Mouse (Mus musculus): ENCODE measurements around the gene Gramd1b. TPM values are rescaled to one million over a fixed set of nuclear protein-coding genes. Genes with fewer than 3 reads are reported as not detected.

Gramd1b gene
- total RNA-seq, 1 experiment from 2014 or later: 1,142 TPM

DNA sequence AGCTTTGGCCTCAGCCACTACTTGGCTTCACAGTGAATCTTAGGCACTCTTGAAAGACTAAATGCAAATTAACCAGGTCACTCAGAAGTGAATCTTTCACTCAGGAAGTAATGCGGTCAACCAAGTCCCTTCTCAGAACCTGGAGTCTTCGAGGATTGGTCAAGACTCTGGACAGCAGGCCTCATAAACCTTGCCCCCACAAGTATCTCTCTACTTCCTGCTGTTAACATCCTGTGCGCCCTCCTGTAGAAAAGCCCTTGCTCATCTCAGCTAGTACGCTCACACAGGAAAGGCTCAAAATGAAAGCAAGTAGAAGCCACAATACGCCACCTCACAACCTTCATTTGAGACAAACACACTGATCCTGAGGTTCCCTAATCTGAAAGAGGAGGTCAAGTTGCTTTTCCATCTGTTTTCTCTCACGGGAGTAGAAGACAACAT is 107.7 kb downstream of the Gramd1b start:
- DNase-seq: no peak

DNA sequence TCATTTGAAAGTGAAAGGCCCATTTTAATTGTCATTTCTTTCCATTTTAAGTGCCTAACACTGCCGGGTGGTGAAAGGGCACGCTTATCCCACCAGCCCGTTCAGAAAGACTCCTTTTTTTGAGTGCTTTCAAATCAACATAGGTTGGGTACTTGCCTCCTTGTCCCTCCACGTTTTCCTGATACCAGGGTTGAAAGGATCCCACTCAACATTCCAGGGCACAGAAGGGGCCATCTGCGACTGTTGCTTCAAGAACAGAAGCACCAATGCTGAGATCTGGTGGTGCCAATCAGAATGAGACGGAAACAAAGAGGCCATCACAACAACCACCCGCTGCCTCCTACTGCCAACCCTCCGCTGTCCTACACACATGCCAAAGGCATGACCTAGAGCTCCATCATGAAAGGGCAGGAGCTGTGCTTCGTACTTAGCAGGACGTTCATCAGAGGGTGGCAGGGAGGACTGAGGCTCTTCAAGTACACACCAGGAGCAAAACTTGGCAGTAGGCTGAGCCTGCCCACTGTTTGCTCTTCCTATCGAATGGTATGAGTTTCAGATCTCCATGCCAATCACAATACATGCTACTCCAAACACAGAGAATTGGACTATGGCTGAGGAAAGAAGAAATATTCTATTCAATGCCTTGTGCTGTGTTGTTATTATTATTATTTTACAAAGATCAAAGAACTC is 108.7 kb downstream of the Gramd1b start:
- DNase-seq: no peak

DNA sequence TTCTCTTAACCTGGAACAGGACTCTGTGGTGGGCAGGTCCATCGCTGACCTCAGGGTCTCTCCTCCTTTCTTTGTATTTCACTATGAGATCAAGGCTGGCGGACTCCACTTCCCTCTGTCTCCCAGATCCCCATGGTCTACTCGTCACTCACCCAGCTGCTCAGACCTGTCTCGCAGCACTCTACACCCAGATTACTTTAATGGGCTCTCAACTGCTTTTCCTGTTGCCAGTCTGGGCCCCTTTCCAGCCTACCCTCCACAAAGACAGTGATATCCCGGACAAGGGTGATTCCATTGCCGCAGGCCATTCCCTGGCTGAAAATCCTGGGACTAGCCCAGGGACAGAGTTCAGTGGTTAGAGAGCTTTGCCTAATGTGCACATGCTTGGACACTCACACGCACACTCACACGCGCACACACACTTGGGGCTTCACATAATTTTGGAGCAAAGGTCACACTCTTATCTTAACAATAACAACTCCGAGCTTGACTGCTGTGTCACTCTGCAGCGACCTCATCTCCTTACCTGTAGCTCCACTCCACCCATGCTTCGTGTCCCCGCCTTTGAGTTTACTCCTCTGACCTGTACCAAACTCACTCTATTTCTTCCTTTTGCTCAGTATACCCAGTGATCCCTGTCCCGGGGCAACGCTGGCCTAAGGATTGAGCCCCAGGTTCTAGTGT is 110.4 kb downstream of the Gramd1b start:
- DNase-seq: no peak

DNA sequence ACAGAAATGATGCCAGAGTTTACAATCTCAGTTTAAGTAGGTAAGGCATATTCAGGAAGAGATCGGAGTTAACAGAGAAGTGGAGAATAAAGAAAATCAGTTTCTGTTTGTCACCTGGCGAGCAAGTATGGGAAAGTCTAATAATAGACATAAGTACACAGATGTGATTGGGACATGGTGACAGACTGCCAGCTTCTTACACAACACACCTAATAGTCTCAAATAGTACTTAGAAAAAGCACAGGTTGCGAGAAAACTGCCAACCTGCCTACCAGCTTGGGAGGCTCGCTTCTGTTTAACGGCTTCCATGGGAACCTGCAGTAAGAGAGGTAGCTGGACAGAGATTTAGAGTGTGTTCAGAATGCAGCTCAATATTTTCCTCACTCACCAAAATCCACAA is 112.4 kb downstream of the Gramd1b start:
- DNase-seq: no peak

DNA sequence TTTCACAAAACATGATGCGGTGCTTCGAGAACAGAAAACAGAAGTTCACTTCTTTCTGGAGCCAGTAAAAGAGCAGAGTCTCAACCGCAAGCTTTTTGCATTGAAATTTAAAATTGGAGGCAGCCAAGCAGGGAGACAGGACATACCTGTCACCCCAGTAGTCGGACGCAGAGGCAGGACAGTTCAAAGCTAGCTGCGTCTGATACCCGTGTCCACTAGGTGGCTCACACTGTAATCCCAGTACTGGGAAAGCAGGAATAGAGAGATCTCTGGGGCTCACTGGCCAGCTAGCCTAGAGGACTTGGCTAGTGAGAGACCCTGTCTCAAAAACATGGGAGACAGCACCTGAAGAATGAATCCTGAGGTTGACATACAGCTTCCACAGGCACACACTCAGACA is 115.0 kb downstream of the Gramd1b start:
- no peak for DNase-seq

DNA sequence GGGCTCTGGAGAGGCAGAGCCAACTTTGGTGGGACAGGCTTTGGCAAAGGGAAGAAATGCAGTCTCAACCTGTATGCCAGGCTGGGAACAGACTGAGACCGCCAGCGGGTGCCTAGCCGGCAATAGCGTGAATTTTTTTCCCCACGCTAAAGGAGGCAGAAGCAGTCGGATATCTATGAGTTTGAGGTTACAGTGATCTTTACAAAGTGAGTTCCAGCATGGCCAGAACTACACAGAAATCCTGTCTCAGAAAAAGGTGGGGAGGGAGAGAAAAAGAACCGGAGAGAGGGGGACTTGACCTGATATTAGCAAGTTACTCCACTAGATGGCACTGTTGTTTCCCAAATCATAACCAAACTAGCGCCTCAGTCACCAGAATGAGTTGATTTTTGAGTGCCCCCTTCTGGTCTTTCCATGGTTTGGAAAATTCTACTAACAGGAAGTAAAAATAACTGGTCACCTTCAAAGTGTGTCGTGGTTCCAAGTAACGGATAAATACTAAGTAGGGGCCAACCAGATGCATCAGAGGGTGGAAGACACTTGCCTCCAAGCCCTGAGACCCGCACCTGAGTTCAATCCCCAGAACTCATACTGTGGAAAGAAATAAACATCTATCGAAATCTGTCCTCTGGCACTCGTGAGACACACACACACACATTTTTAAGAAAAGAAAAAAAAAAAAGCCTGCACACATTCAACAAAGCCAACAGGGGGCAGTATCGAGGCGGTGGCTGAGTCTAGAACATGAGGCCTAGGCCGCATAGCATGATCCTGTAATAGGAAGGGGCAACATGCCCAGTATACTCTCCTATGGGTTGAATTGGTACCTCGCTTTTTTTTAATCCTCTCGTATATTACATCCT is 116.0 kb downstream of the Gramd1b start:
- no peak for DNase-seq

DNA sequence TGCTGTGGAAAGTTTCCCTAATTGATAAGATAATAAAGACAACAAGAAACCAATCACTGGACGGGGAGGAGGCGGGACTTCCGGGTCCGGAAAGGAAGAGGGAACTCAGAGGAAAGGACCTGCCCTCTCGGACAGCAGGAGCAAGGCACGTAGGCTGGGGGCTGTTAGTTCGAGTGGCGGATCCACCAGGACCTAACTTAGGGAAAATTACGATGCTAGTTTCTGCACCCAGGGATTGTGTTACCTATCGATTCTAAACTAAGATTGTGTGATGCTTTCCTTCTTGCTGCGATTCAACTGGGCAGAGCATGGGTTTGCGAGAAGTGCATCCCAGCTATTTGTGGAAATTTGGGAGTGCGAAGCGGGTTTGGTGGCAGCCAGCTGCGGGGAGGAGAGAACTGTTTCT is 116.7 kb downstream of the Gramd1b start:
- DNase-seq: peak; percentile 72

DNA sequence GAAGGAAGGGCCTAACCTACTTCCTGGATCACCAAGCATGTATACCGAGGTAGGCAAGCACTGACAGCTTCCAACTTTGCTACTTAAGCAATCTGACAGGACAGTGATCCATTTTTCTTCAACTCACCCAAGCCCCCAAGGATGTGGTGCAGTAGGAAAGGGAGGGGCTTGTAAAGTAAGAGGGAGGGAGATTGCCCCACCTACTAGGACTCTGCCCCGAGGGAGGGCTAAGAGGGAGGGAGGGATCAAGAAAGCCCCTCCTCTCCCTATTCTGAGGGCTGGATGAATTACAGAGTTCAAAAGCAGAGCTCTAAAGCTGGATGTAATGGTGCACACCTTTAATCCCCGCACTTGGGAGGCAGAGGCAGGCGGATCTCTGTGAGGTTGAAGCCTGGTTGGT is 117.6 kb downstream of the Gramd1b start:
- DNase-seq: no peak

DNA sequence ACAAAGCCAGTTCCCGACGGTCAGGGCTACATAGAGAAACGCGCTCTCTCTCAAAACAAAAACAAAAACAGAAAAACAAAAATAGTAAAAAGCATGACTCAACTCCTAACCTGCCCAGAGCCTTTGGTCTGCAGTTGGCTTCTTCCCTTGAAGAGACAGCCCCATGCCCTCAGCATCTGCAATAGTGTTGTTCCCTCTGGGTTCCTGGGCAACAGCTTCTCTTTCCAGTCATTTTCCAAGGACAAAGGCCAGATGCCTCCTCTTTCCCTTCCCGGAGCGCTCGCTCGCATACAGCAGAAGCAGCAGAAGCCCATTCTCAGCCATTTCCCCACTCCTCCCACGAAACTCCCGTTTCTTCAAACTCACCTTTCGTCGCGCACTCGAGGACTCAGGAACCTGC is 118.3 kb downstream of the Gramd1b start:
- DNase-seq: no peak

DNA sequence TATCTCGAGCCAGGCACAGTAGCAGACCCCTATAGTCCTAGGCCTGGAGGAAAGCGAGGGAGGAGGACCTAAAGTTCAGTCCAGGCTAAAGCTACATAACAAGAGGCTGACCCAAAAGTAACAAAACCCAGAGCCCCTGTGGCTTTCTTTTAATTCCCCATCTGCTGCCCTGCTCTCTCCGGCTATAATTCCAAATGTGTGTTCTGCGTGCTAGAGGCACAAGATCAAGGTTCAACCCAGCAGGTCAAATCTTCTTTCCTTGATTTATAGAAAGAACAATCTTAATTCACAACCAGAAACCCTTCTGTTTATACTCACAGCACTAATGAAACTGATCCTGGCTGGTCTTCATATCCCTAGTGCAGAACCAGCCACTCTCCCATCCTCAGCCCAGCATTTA is 118.9 kb downstream of the Gramd1b start:
- DNase-seq: no peak

DNA sequence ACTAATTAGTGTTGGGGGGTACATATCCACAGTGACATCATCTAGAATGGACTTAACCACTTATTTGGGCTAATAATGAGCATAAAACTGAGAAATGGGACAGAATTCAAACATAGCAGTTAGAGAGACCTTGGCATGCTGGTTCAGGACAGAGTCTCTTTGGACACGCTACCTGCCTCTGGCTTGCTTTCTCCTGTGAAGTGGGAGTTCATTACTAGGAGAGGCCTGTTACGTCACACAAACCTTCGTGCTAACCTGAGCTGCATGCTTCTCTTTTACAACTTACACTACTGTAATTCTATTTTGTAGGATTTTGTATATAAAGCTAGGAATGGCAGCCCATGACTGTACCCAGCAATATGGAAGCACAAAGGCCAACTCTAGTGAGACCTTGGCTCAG is 120.3 kb downstream of the Gramd1b start:
- DNase-seq: no peak

DNA sequence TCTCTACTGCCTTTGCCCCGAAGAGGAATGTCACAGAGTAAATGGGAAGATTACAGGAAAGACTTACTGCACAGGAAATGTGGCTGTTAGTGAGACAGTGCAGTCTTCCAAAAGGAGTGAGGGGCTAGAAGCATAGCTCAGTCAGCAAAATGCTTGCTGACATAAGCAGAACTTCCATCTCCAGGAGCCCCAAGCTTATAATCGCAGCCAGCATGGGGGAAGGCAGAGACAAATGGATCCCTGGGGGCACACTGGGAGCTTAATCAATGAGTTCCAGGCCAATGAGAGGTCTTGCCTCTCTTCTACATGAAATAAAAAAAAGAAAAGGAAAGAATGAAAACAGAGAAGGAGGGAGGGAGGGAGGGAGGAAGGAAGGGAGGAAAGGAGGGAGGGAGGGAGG is 122.1 kb downstream of the Gramd1b start:
- no peak for DNase-seq

DNA sequence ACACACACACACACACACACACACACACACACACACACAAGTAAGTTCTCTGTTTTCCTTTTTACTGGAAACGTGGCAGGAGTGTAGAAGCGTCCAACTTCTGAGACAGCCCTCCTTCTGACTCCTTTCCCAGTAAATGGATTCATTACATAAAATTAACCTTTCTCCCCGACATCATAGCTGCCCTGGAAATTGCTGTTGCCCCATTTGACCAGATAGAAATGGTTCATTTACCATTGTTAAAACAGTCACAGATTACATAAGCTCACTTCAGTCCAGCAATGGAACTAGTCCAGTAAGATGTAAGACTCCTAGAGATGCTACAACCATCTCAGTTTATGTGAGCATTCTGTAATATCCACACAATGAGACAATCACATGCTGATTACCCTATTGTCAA is 122.8 kb downstream of the Gramd1b start:
- no peak for DNase-seq

DNA sequence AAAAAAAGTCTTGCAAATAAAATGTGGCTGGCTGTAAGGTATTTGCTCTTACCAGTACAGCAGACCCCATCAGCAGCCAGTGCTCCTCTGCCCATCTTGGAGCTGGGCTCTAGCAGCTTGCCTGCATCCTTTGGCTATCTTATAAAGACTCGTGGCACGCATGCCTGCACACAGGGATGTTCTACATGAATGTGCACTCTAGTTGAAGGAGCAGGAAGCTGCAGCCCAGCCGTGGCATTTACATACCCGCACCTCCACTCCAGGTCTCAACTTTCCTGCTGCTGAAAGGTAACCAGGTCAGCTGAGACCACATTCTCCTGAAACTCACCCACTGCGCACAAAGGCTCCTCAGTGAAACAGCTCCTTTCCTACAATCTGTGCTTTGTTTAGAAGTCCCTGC is 123.3 kb downstream of the Gramd1b start:
- no peak for DNase-seq

DNA sequence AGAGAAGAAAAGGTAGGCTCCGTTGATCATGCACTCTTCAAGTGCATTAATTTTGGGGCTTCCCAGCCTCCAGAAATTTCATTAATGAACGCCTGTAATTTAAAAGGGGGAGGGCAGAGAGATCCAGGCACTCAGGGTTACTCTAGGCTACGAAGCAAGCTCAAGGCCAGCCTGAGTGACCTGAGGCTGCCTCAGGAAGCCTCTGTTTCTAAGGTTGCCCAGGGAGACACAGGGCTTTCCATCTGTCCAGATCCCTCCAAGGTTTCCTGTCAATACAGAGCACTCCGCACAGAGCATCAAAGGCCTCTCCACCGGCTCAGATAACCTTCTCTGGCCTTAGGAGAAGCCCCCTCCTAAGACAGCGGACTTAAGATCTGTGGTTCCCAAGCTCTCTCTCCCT is 125.4 kb downstream of the Gramd1b start:
- no peak for DNase-seq

DNA sequence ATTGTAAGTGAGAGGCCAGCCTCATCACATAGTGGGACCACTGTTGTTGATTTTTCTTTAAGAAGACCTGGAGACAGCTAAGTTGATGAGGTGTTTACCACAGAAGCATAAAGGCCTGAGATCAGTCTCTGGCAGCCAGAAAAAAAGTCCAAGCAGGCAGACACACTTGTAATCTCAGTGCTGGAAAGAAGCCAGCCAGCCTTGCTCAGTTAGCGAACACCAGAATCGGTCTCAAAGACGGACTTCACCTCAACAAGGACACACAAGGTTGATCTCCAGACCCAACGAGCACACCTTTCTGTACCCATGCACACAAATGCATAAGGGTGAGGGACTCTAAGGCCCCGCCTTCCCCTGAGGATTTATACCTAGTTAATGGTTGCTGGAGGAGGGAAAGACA is 125.9 kb downstream of the Gramd1b start:
- DNase-seq: peak; percentile 36

DNA sequence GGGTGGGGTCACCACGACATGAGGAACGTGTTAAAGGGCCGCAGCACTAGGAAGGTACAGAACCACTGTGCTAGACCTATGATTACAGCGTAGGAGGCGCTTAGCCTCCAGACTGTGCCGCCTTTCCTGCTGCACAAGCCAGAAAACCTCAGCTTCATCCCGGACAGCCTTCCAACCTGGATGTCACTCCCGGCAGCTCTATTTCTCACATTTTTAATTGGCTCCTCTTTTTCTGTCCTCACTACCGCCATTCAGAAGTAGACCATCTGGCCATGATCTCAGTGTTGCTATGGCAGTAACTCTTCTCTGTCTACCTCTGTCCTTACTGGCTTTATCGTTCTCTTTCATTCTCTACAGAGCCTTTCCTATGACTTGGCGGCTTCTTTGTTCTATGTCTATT is 126.5 kb downstream of the Gramd1b start:
- no peak for DNase-seq

DNA sequence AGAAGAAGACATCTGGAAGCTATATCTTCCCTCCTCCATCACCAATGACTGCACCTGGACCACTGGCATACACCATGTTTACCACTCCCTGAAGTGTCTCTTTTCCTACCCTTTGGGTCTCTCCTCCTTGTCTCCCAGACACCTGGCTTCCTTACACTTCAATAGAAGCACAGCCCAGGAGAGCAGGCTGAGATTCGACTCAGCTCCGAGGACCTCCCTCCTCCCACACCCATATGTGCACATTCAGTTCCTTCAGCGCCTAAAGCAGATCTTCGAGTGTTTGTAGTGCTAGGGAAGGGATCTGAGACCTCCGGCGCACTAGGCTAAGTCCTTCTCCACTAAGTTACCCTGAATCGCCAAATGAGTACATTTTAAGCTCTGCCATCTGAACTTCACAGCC is 127.4 kb downstream of the Gramd1b start:
- DNase-seq: no peak

DNA sequence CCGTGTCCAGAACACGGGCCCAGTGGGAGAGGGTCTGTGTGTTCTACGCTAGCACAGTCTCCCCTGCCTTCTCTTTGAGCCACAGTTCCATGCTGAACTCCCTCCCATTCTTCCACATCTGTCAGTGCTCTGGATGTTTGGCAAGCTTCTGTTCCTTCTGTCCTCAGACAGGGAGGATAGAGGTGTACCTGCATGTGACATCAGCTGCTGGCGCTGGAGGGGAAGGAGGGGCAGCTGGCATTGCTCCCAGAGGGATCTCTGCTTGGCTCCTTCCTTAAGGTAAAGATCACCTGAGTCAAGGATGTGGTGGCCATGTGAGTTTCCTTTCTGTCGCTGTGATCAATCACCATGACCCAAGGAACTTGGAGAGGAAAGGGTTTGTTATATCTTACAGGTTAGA is 129.4 kb downstream of the Gramd1b start:
- no peak for DNase-seq

DNA sequence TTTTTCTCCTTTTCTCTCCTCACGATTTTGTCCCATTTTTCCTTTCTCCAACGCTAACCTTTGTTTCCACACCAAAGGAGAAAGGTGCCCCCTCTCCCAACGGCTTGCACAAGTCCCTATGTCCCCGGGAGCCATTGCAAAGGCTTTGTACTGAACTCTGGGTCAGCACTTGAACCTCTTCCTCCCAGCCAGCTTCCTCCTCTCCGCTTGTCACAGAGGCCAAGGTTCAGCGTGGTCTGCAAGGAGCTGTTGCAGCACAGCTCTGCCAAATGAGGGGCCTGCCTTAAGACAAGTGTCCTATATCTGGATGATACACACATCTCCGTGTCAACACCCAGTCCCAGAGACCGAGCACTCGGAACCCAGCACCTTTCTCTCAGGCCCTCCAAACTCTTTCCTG is 130.3 kb downstream of the Gramd1b start:
- no peak for DNase-seq

DNA sequence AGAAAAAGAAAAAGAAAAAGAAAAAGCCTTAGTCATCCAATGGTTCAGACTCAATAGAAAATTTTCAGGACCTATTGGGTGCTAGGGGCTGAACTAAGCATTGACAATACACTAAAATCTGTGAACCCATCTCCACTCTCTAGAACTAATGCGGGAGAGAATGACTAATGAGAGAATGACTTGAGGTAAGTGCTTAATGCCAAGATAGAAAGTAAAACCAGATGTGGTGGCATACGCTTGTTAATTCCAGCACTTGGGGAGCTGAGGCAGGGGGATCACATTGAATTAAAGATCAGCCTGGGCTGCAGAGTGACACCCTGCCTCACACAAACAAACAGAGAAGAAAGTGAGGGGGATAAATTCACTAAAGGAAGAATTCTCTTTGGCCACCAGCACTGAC is 131.0 kb downstream of the Gramd1b start:
- DNase-seq: no peak

DNA sequence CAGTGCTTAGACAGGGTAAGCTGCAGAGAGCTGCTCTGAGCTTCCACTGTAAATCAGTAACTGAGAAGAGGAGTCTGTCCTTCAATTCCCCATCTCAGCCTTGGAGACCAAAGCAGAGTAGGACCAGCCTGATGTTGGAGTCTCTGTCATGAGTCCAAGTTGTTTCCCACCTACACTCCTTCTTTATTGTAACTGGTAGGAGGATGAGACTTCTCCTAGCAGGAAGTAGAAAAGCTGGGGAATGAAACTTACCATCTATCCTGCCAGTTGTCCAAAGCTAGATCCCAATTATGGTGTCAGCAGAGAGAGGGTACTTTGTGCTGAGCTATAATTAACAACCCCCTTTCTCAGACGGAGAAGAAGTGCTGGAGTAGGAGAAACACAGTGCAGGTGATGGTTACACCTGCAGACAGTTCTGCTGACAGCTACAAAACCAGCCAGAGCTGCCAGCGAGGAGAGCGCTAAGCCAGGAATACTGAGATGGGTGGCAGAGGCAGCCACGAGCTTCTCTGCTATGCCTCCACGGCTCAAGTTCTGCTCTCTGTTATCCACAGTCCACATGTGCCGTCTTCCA is 131.7 kb downstream of the Gramd1b start:
- no peak for DNase-seq

Measured in adrenal gland, postnatal 25 days (tissue).